Mouse (Mus musculus): ENCODE measurements around the gene Ubtd1.

GRCm38 (mm10) chr19:42075051-42075450 lies 93.5 kb downstream of the Ubtd1 start:
- TF ChIP-seq USF1 (IDR thresholded peaks at IDR 0.05; ENCODE audit: low read depth, low read length) (no peak), CTCF (IDR thresholded peaks at IDR 0.05 in 2 of 3, conservative IDR thresholded peaks at IDR 0.05 in 1 of 3; ENCODE audit: control insufficient read depth in 1 of 3, insufficient read depth in 1 of 3, low read depth in 2 of 3, low read length in 3 of 3, poor library complexity in 1 of 3, severe bottlenecking in 1 of 3) (no peak), GABPA (IDR thresholded peaks at IDR 0.05; ENCODE audit: low read depth, low read length) (no peak), POLR2AphosphoS2 (IDR thresholded peaks at IDR 0.05; ENCODE audit: low read length) (no peak), MAFK (IDR thresholded peaks at IDR 0.05; ENCODE audit: borderline replicate concordance, low read depth, low read length) (no peak), E2F4 (IDR thresholded peaks at IDR 0.05; ENCODE audit: borderline replicate concordance, low read depth, low read length) (no peak), KAT2A (conservative IDR thresholded peaks at IDR 0.05; ENCODE audit: low read depth, low read length) (no peak), UBTF (IDR thresholded peaks at IDR 0.05; ENCODE audit: borderline replicate concordance, insufficient read depth, low read depth, low read length) (no peak), POLR2A (IDR thresholded peaks at IDR 0.05; ENCODE audit: control insufficient read depth in 1 of 2, insufficient read depth in 1 of 2, low read depth in 1 of 2, low read length in 2 of 2, poor library complexity in 1 of 2) (no peak)
